Mouse (Mus musculus) embryonic facial prominence, embryonic 13.5 days (tissue): ENCODE results near the gene Klra5. TPM values are rescaled to one million over a fixed set of nuclear protein-coding genes. Genes with fewer than 3 reads are reported as not detected.
"Not testable (repeated sequence)": the region's sequence is repeated elsewhere in the genome, so short reads cannot be mapped to it uniquely, and the experiment has no call there.

ENCODE experiments used
- ATAC-seq: fragments of 200-750 bp; cut with Nextera tagmentation; 2 replicates; pipeline ENCODE4 v1.8.0; 2017; ENCODE audit warnings: low read depth; ENCODE audit not compliant: insufficient number of reproducible peaks, insufficient read depth, low FRiP score, low TSS enrichment
- H3K27ac ChIP-seq: fragments of 300-500 bp; sonication (generic); 2 replicates; pipeline ENCODE4 v1.5.1; 2015; ENCODE audit warnings: moderate library complexity, mild to moderate bottlenecking, inconsistent platforms
- H3K27me3 ChIP-seq: fragments of 300-500 bp; sonication (generic); 2 replicates; pipeline ENCODE4 v1.6.1; 2015; ENCODE audit warnings: mild to moderate bottlenecking, inconsistent platforms
- H3K36me3 ChIP-seq: fragments of 300-500 bp; sonication (generic); 2 replicates; pipeline ENCODE4 v1.6.1; 2015; ENCODE audit warnings: mild to moderate bottlenecking, inconsistent platforms
- H3K4me1 ChIP-seq: fragments of 300-500 bp; sonication (generic); 2 replicates; pipeline ENCODE4 v1.6.1; 2015; ENCODE audit warnings: inconsistent platforms
- H3K4me2 ChIP-seq: fragments of 300-500 bp; sonication (generic); 2 replicates; pipeline ENCODE4 v1.6.1; 2015; ENCODE audit warnings: moderate library complexity, mild to moderate bottlenecking, inconsistent platforms
- H3K4me3 ChIP-seq: fragments of 300-500 bp; sonication (generic); 2 replicates; pipeline ENCODE4 v1.5.1; 2015; ENCODE audit warnings: mild to moderate bottlenecking, inconsistent platforms
- H3K9ac ChIP-seq: fragments of 300-500 bp; sonication (generic); 2 replicates; pipeline ENCODE4 v1.6.1; 2015; ENCODE audit warnings: mild to moderate bottlenecking, inconsistent platforms
- H3K9me3 ChIP-seq: fragments of 300-500 bp; sonication (generic); 2 replicates; pipeline ENCODE4 v1.6.1; 2016; ENCODE audit warnings: inconsistent platforms
- WGBS: fragments of 180-500 bp; shearing (Covaris S2); methylation state at CpG from one replicate; pipeline ENCODE4 v1.1.7; 2015; ENCODE audit warnings: mixed read lengths; 5-methylcytosine and 5-hydroxymethylcytosine counted together
- polyA plus RNA-seq: library from polyadenylated mRNA; unstranded; fragments of >200 nt; fragmentation: Nextera tagmentation; extraction: Ambion mirVana; gene quantifications from 2 replicates; pipeline ENCODE4 v1.2.1, GENCODE M21; 2015

The Klra5 gene
- polyA plus RNA-seq: not detected in 2 replicates

GRCm38 (mm10) chr6:129917476-129917946, at the start of gene Klra5:
Gene Klra5, minus strand, starts transcription at chr6:129917650.
- ATAC-seq, H3K4me2 ChIP-seq, H3K9ac ChIP-seq, H3K4me1 ChIP-seq, H3K9me3 ChIP-seq, H3K27me3 ChIP-seq, H3K36me3 ChIP-seq, H3K27ac ChIP-seq, H3K4me3 ChIP-seq: not testable (repeated sequence)

GRCm38 (mm10) chr6:129916996-129917395, 454 bp downstream of the Klra5 start:
- WGBS: 74% methylated on average over 1 of the region's 1 CpGs
- no peaks in the 10 kb centered on the region for H3K4me1 ChIP-seq

GRCm38 (mm10) chr6:129882525-129882924, 34.9 kb downstream of the Klra5 start:
- no peak overlapping the region for H3K27ac ChIP-seq
- no peak overlapping the region for H3K4me2 ChIP-seq
- WGBS: 79% methylated on average over 2 of the region's 2 CpGs
- no peaks in the 10 kb centered on the region for H3K27me3 ChIP-seq
- H3K36me3 ChIP-seq: no peaks in the 10 kb centered on the region
- no peak for ATAC-seq
- peaks cover 8% of the 10 kb centered on the region for H3K9me3 ChIP-seq
- no peaks in the 10 kb centered on the region for H3K4me1 ChIP-seq
- H3K4me3 ChIP-seq: no peak overlapping the region
- H3K9ac ChIP-seq: no peak overlapping the region

More at GRCm38 (mm10) chr6:129916996-129917395, 454 bp downstream of the Klra5 start:
- Histone ChIP-seq H3K9me3 (peaks cover 9% of the 10 kb centered on the region; the same call in 1 of the 2 replicates), H3K27ac (no peak overlapping the region), H3K4me2 (no peak overlapping the region), H3K27me3 (no peaks in the 10 kb centered on the region), H3K4me3 (no peak overlapping the region), H3K9ac (no peak overlapping the region), H3K36me3 (no peaks in the 10 kb centered on the region)
- no peak for ATAC-seq

- no peak for ATAC-seq
- 39% methylated on average over 1 of the region's 1 CpGs for WGBS
- H3K36me3 ChIP-seq: no peaks in the 10 kb centered on the region
These were observed 40.9 kb downstream of the Klra5 start, which contains the start of gene Klra17 for GRCm38 (mm10) chr6:129876549-129876948. Gene Klra17, minus strand, starts transcription at chr6:129876672.

GRCm38 (mm10) chr6:129862349-129862748, 55.1 kb downstream of the Klra5 start, which contains the start of gene Gm17631:
Gene Gm17631, plus strand, starts transcription at chr6:129862649.
- ATAC-seq, H3K27ac ChIP-seq, H3K9ac ChIP-seq, H3K27me3 ChIP-seq, H3K4me3 ChIP-seq, H3K4me1 ChIP-seq, H3K4me2 ChIP-seq, H3K36me3 ChIP-seq: not testable (repeated sequence)
- peaks cover 14% of the 10 kb centered on the region; the same call in 1 of the 2 replicates for H3K9me3 ChIP-seq
- no CpG with 5 or more reads among the region's 3 CpGs for WGBS

More at GRCm38 (mm10) chr6:129876549-129876948, 40.9 kb downstream of the Klra5 start, which contains the start of gene Klra17:
- H3K4me1 ChIP-seq: no peaks in the 10 kb centered on the region
- H3K4me3 ChIP-seq: no peak within 1 kb of the TSS
- peaks cover 8% of the 10 kb centered on the region; the same call in 1 of the 2 replicates for H3K9me3 ChIP-seq
- no peak within 1 kb of the TSS for H3K4me2 ChIP-seq
- no peak within 1 kb of the TSS for H3K27ac ChIP-seq
- no peak within 1 kb of the TSS for H3K9ac ChIP-seq
- no peaks in the 10 kb centered on the region for H3K27me3 ChIP-seq

Other genes with a start within 250 kb of the Klra5 start
- not detected in 2 replicates for gene Klrc1, start 238.7 kb downstream of the Klra5 start, polyA plus RNA-seq
- gene Klri1, start 200.5 kb downstream of the Klra5 start, polyA plus RNA-seq: not detected in 2 replicates
- gene Klri2, start 177.2 kb downstream of the Klra5 start, polyA plus RNA-seq: not detected in 2 replicates
- not detected in 2 replicates for gene Gm156, start 133.4 kb downstream of the Klra5 start, polyA plus RNA-seq
- gene Gm17631, start 55.0 kb downstream of the Klra5 start, polyA plus RNA-seq: not detected in 2 replicates
- gene Klra17, start 41.0 kb downstream of the Klra5 start, polyA plus RNA-seq: not detected in 2 replicates
- not detected in 2 replicates for gene Klra6, start 109.3 kb upstream of the Klra5 start, polyA plus RNA-seq
- gene Klra4, start 149.6 kb upstream of the Klra5 start, polyA plus RNA-seq: not detected in 2 replicates
- gene Klra8, start 212.2 kb upstream of the Klra5 start, polyA plus RNA-seq: not detected in 2 replicates